Mouse (Mus musculus) CD8-positive naive resting alpha-beta T cell, adult 2 months (primary cell): Measurements from ENCODE around the gene Spryd3.
"Not testable (repeated sequence)": the region's sequence is repeated elsewhere in the genome, so short reads cannot be mapped to it uniquely, and the experiment has no call there.

Source experiments
- DNase-seq, 2 experiments: peaks; one replicate each; pipeline ENCODE4 v3.0.0; 2022; ENCODE audit warnings: low read depth in 2 of 2, low spot score in 2 of 2

The Spryd3 gene

GRCm38 (mm10) chr15:102136129-102136758 lies at the start of gene Spryd3:
Spryd3 (minus strand) TSS chr15:102136234.
- peak; percentile 94 to 97 for DNase-seq

GRCm38 (mm10) chr15:102183076-102183475 lies 47.0 kb upstream of the Spryd3 start:
- no peak for DNase-seq

- no peak for DNase-seq
Observed at GRCm38 (mm10) chr15:102179924-102180323, 43.9 kb upstream of the Spryd3 start.

DNA sequence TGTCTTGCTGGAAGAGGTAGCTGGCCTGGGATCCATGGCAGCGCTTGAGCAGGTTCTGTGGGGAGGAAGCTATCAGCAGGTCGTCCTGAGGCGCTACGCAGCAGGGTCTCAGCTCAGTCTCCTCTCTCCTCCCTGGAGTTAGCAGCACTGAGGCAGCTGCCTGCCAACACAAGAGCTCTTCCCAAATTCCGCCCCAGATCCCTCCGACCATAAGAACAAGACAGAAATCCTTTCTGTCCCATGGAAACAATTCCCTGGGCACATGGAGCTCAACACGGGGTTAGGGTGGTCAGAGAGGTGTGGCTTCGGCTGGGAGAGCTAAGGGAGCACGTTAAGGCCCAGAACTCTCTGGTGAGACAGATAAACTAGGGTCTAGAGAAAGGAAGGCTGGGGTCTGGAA lies 43.1 kb upstream of the Spryd3 start:
- DNase-seq: no peak

GRCm38 (mm10) chr15:102178279-102178678 lies 42.2 kb upstream of the Spryd3 start:
- peak; percentile 82 to 88 for DNase-seq

DNA sequence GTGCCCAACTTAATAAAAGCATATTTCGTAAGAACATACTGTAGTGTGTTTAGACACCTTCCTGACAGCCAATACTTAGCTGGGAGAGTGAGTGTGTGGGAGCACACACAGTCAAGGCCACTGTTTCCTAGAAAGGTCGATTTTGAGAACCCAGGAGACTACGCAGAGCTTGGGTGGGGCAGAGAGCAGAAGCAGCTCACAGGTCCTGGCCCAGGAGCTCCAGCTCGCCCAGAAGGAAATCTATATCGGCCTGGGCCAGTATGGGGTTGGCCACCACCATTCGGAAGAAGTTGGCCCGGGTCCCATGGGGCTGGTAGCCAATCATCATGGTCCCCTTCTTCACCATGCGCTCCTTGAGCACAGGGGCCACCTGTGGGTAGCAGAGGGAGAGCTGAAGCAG lies 41.4 kb upstream of the Spryd3 start:
- no peak for DNase-seq

GRCm38 (mm10) chr15:102176571-102177316 lies 40.7 kb upstream of the Spryd3 start:
- no peak for DNase-seq

GRCm38 (mm10) chr15:102175736-102176319 lies 39.8 kb upstream of the Spryd3 start:
- no peak for DNase-seq

- DNase-seq: no peak
Observed at GRCm38 (mm10) chr15:102173581-102173980, 37.5 kb upstream of the Spryd3 start.

- DNase-seq: no peak
Observed at GRCm38 (mm10) chr15:102169064-102169463, 33.0 kb upstream of the Spryd3 start.

DNA sequence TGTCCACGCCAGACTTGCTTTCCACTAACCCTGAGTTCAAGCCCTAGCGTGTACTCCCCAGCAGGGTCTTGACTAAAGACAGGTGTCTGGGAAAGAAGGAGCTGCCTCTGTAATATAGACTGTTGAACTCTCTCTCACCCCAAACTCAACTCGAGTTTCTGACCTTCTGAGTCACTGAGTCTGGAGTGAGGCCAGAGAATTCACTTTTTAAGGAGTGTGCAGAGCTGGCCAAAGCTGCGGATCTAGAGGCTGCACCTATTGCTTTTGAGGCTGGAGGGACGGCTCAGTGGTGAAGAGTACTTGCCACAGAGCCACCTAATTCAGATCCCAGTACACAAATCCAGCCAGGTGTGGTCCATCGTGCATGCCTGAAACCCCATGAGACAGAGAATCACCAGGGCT lies 31.6 kb upstream of the Spryd3 start:
- DNase-seq: no peak

GRCm38 (mm10) chr15:102165468-102166100 lies 29.6 kb upstream of the Spryd3 start:
- DNase-seq: no peak

DNA sequence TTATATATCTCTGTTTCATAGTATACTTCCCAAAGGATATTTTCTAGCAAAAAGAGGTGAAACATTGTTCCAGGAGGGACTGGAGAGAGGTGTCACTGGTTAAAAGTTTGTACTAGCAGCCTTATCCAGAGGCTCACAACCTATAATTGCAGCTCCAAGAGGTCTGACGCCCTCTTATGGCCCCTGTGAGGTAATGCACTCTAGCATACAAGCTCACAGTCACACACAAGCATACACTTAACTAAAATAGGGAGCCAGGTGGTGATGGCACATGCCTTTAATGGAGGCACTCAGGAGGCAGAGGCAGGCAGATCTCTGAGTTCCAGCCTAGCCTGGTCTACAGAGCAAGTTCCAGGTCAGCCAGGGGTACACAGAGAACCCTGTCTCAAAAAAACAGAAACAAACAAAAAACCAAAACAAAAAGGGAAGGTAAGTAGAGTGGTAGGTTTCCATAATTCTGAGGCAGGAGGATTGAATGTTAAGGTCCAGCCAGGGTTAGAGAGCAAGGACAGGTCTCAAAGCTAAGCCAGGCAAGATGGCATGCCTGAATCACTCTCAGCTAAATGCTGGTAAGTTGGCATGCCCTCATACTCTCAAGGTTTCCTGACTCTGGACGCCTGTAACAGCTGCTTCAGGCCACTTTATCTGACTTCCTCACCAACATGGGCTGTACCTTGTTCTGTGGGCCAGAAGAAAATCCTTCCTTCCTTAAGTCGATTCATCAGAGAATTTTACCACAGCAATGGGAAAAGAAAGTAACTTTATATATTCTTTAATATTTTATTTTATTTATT lies 28.1 kb upstream of the Spryd3 start:
- no peak for DNase-seq

- DNase-seq: no peak
Observed at GRCm38 (mm10) chr15:102160415-102161060, 24.5 kb upstream of the Spryd3 start.

GRCm38 (mm10) chr15:102156836-102157235 lies 20.8 kb upstream of the Spryd3 start:
- no peak for DNase-seq

GRCm38 (mm10) chr15:102155006-102155405 lies 19.0 kb upstream of the Spryd3 start:
- not testable (repeated sequence) for DNase-seq

- no peak for DNase-seq
Observed at GRCm38 (mm10) chr15:102152646-102153045, 16.6 kb upstream of the Spryd3 start.

- no peak for DNase-seq
Observed at GRCm38 (mm10) chr15:102150301-102151135, 14.5 kb upstream of the Spryd3 start, which contains the start of gene Soat2. Soat2 (plus strand) TSS chr15:102150526.

DNA sequence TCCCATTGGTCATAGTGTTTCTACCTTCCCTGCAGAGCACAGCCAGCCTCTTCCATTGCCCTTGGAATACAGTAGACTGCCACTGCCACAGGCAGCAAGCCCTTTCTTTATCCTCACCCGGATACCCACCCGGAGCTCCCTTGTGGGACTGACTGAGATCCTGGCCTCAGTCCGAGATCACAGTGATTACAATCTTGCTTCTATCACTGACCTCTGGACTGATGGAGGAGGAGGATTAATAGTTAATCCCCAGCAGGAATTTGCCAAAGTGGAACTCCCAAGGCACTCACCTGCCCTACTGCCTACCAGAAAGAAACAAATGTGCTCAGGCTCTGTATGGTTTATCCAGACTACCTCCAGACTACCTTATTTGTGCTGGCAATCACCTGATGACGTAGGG lies 13.5 kb upstream of the Spryd3 start:
- no peak for DNase-seq
